Comparison of ENCODE assay signal across 8 mouse cellular contexts in genomic region chr2:104493021-104493950, GRCm38 (mm10). TPM values are rescaled to one million over a fixed set of nuclear protein-coding genes. Genes with fewer than 3 reads are reported as not detected.
DNase-seq lines count a peak whose midpoint lies in the region; ATAC-seq lines count a peak whose summit lies in the region.

No protein-coding gene starts in this region.

- peak overlapping the region; percentile 77 for H3K4me3 ChIP-seq in hindbrain, embryonic 15.5 days

- peak overlapping the region; percentile 88 for H3K9ac ChIP-seq in hindbrain, embryonic 15.5 days

- H3K9me3 ChIP-seq in hindbrain, embryonic 15.5 days = no peaks in the 10 kb centered on the region

- DNase-seq in WW6 (ENCODE audit: low read depth, low spot score) = peak; percentile 31
- peak; percentile 79 to 82 for DNase-seq in cerebellum, postnatal 36 days
- peak; percentile 67 to 69 for DNase-seq in frontal cortex, postnatal 25 days (ENCODE audit: low spot score in 2 of 2)
- DNase-seq in left cerebral cortex, adult 11 months (ENCODE audit: low spot score) = peak; percentile 80
- DNase-seq in lung, postnatal 36 days = peak; percentile 84
- peak; percentile 58 for DNase-seq in retina, postnatal 7 days (ENCODE audit: low read depth, low spot score)
- DNase-seq in urinary bladder, adult 18-20 months (ENCODE audit: low spot score in 2 of 2) = peak; percentile 78 to 83

- WGBS in hindbrain, embryonic 15.5 days = under 1% methylated on average over 85 of the region's 99 CpGs

- peak overlapping the region; percentile 64 for H3K4me2 ChIP-seq in hindbrain, embryonic 15.5 days

- ATAC-seq in hindbrain, embryonic 15.5 days (ENCODE audit: low FRiP score, low read depth) = peak; percentile 77

- H3K36me3 ChIP-seq in hindbrain, embryonic 15.5 days = no peaks in the 10 kb centered on the region

- peak overlapping the region; percentile 97 for H3K27ac ChIP-seq in hindbrain, embryonic 15.5 days (replicated peaks)

- H3K4me1 ChIP-seq in hindbrain, embryonic 15.5 days (replicated peaks) = peaks cover 22% of the 10 kb centered on the region

- H3K27me3 ChIP-seq in hindbrain, embryonic 15.5 days = no peaks in the 10 kb centered on the region

RNA-seq across cellular contexts. Expression of gene Hipk3, which starts 1.0 kb away (rescaled TPM):
- 8.1 TPM in 2 replicates for polyA plus RNA-seq in hindbrain, embryonic 15.5 days (2015; fragmentation: Nextera tagmentation; extraction: Ambion mirVana)

Comparison
In these comparisons a context has a peak if more than half of its experiments do, and no peak if none do; other contexts are left out.
1. Peak in every context shown above with its lines: DNase-seq, ATAC-seq, H3K4me3 ChIP-seq and H3K27ac ChIP-seq.
2. DNase-seq: peak in every context shown above with its lines; median percentile 84 in lung, postnatal 36 days; 80 in cerebellum, postnatal 36 days; 80 in urinary bladder, adult 18-20 months; 80 in left cerebral cortex, adult 11 months; 68 in frontal cortex, postnatal 25 days; 58 in retina, postnatal 7 days; 31 in WW6.